Mouse (Mus musculus) lung, postnatal 10 days (tissue): ENCODE data around the gene Plpp3.

Experiments used
- DNase-seq: peaks from one replicate; pipeline ENCODE4 v3.0.0; 2021

The Plpp3 gene

DNA sequence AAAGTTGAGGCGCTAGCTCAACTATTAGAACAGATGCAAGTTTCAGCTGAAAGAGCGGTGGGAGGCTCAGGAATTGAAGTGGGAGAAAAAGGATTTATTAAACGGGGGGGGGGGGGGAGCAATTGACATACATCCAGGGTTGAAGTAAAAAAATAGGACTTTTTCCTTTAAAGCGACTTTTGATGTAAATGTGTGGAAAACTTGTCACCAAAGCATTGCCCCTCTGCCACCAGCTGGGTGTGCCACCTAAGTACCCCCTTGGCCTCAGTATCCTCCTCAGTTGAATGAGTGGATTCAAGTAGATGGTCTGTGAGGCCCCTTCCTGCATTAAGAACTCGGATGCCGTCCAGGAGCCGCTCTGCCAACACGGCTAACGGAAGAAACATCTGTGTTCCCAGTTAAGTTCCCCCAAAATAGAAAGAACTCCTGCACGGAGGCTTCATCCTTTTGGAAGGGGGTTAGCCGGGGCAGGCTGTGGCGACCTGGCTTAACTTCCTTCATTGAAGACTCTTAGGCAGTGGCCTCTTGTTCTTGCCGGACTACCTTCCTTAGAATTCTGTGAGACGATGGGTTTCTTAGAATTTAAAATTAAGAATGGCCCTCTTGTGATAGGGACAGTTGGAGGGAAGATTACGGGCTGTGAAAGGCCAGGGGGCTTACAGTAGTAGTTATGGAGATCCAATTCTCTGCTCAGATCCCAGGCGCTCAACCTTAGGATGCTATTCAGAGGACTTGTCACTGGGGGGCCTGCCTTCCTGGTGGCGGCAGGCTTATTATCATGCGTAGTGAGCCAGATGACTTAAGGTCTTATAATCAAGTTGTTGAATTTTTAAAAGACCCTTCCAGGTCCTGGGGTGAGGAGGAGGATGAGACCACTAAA is 1.7 kb downstream of the Plpp3 start:
- peak; percentile 56 for DNase-seq

DNA sequence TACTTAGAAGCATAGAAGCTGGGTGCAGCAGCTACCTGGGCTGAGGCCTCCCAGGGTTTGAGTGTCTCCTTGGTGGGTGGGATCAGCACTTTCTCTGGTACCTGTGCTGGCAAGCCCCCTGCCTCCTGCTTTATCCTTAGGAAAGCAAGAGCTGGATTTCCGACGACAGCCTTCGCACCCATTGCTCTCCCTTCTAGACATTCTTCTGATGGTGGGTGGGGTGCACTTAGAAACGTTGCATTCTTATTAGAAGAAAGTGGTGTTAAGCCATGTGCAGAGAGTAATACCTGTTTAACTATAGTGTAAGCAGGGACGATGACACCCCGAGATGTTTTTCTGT is 2.4 kb downstream of the Plpp3 start:
- DNase-seq = no peak

DNA sequence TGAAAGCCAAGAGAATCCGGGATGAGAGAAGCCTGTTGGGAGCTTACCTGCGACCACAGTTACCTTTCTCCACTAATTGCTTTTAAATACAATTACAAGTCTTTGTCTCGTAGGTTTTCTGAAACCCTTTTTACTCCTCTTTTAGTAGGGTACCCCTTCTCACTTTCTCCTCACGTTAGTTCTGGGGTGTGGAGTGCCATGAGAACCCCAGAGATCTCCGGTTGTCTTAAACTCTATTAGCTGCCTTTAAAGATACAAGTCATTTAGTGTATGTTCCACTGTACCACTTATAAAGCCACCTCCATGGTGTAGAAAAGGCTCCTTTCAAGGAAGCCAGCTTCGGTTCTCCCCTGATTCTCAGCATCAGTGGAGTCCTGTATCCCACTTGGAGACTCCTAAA is 3.3 kb downstream of the Plpp3 start:
- no peak for DNase-seq

DNA sequence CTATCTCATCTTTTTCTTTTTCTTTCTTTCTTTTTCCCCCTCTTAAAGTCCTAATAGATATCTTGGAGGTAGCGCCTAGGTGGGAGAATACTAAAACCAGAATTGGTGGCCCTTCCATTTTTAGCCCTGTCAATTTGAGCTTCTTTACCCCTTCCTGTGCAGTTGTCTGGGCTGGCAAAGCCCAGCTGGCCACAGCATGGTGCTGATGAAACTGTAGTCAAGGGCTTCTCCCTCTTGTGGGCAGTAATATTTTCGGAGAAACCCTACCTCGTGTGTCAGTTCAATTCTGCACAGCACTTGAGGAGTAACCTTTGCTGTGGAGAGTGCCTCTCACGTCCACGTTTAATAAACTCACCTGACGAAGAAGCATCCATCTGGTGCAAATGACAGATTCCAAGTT is 4.9 kb downstream of the Plpp3 start:
- DNase-seq = no peak

DNA sequence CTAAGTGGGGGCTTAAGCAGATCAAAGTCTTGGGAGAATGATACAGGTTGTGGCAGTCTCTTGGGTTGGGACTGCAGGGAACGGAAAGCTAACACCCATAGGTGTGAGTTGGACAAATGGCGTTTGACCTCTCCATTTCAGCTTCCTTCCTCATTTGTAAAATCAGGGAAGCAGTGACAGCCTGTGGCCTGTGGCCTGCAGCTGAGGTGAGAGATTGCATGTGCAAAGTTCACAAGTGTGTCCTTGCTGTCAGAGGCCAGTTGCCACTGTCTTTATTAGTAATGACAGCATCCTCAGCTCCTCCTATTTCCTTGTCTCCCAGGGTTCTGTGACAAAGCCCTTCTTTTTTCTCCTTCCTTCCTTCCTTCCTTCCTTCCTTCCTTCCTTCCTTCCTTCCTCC is 5.5 kb downstream of the Plpp3 start:
- no peak for DNase-seq

DNA sequence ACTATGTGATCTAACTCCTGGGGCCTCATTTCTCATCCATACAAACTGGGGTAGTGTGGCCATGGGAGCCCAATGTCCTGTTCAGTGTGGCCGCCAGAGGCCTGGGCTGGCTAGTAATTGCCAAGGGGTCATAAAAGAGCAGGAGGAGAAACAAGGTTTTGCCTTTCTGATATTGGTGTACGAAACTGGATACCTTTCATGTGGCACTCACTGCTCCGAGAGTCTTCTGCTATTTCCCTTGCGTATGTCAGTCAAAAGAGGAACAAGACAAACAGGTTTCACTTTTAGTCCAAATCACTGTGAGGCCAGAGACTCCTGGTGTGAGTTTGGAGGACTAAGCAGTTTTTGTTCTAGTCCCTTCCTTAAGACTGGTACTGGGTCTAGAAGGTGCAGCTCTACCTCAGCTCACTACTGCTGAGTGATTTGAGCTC is 6.8 kb downstream of the Plpp3 start:
- no peak for DNase-seq

DNA sequence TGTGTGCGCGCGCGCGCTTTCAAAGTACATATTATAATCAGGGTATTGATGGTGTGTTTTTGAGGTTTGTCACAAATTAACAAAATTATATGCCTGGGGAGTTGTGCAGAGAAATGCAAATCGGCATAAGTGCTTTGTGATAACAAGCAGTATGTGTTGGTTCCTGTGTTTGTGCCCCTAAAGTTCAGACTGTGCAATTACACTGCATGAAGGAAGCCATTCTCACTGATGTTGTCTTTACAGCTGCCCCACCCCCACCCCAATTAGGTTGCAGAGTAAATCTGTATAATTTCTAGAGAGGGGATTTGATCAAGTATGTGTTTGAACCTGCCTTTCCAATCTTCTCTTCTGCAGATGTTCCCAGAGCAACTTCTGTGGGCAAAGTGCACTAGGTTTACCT is 7.8 kb downstream of the Plpp3 start:
- DNase-seq = no peak

DNA sequence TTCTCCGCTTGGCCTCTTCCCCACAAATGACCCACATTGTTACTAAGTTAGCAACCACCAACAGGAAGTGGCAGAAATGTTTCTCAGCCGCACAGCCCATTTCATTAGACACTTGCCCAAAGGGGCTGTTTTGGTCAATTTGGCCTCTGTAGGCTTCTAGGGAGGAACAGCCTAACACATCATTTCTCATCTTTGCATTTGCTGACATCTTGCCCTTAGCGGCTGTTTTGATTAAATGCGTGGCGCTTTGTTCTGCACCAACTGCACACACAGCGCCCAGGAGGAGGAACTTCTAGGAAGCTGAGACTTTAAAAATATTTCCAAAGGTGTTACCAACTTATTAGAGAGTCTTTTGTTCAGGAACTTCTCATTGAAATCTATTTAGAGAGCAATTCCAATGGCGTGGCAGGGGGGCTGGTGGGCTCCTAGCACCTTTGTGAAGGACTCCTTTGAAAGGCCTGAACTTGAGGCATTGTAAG is 12.0 kb downstream of the Plpp3 start:
- DNase-seq = peak; percentile 40

DNA sequence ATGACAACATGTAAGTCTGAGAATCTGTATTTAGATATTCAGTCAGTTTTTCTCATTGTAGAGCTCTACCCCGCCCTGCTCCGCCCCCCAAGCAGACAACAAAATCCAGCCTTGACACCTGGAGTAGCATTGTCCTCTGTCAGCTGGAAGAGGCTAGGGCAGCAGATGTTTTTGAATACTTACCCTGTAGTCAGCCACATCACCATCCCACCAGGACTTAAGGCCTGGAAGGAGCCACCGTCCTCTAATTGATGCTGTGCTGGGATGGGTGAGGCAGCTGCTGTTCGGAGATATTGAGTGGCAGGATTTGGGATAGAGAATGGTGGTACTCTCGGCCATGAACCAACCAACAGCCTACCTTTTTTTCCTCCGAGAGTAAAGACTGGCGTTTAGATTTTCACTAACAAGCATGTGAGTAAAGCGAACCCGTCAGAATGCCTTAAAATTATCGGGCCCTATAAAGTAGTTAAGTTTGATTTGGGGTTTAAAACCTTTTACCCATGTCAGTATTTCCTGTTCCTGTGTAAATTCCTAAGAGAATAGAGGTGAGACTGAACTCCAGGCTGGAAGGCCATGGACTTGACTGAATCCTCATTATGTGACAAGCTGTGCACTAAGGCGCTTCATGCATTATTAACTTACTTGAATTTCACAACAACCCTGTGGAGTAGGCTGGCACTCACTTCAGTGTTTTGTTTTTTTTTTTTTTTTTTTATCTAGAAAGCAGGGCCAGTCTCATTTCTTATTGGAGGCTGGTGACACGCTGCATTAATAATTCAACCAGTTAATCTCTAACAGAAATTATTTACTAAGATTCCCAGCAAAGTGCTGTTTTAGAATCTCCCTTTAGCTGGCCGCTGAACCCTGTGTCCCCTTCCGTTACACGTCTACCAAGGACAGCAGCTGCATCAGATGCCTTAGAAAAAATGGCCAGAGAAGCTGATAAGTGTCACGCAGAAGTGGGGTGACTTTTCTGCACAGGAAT is 13.0 kb downstream of the Plpp3 start:
- no peak for DNase-seq

DNA sequence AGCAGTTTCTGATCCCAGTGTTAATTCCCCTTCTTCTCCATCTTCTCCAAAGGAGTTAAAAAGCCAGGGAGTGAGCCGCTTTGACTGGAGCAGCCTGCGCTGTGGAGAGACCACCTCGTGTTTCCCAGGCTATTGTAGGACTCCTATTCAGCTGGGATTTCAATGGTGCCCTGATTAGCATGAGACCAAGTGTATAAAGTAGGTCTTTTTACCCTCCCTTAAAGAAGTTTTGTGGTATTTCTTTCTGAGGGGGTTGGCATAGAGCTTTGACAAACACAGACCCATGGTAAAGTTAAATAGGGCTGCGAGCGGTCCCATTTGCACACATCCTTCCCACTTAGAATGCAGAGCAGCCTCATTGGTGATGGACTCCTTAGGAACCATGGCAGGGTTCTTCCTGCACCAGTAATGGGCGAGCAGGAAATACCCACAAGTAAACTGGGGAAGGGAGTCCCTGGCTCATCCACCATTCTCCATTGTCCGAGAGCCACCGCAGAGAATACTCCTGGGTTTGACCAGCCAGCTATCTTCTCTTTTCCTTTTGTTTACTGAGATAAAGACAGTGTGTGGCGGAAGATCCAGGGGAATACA is 13.8 kb downstream of the Plpp3 start:
- DNase-seq = no peak

DNA sequence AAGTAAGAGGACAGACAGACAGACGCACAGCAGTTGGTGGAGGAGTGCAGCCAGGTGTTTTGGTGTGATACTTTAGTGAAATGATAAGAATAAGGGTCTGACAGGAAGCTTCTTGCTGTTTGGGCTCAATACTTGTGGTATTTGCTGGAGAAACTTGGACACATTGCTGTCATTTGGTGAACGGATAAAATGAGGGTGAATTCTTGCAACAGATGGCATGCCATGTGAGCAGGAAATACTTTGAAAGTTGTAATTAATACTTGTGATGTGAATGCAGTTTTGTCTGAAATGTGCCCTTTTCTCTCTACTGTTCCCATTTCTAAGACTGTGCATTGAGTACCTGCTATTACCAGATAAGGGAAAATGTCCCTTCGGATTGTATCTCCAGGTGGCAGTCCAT is 14.3 kb downstream of the Plpp3 start:
- DNase-seq = no peak

DNA sequence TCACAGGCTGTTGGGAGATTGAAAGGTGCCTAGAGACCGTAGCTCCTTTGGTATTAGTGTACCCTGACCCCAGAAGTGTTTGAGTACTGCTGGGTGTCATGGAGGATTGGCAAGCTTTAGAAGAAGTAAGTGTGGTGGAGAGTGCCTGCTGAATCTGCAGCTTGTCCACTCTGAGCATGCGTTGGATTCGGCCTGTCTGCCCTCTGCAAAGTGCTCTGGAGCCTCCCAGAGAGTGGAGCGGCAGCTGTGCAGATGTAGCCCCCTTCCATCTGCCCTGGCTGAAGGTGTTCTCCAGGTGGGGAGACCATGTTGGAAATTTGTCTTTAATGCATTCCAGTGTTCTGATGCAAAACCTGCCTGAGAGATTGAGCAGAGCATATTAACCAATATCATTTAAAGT is 17.6 kb downstream of the Plpp3 start:
- no peak for DNase-seq

DNA sequence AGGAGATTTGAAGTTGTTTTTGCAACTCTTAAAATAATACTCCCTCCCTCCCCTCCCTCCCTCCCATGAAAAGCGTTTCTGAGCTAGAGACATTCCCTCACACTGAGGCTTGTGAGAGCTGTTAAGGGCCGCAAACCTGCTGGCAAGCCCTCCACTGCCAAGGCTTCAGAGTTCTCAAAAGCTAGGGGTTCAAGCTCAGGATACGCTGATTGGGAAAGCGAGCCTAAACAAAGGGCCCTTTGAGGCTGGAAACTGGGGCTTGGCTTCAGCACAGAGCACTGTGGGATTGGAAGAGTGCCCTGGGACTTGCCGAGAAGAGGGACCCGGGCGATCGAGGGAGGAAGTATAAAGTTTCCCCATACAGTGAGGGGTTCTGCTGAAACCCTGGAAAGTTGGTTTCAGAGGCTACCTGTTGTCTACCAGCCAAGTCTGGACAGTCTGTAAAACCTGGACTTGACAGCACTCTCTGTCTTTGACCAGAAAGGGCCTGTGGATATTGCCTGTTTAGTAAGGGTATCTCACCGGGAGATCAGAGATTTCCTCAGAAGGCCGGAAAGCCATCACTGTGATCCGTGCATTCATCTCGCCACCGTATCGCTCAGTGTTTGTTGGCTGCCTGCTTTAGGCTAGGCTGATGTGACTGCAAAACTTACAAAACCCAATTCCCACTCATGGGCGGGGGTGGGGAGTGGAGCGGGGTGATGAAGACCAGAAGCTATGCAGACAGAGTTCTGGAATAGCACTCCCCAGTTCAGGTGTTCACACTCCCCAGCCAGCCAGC is 18.3 kb downstream of the Plpp3 start:
- peak; percentile 24 for DNase-seq

DNA sequence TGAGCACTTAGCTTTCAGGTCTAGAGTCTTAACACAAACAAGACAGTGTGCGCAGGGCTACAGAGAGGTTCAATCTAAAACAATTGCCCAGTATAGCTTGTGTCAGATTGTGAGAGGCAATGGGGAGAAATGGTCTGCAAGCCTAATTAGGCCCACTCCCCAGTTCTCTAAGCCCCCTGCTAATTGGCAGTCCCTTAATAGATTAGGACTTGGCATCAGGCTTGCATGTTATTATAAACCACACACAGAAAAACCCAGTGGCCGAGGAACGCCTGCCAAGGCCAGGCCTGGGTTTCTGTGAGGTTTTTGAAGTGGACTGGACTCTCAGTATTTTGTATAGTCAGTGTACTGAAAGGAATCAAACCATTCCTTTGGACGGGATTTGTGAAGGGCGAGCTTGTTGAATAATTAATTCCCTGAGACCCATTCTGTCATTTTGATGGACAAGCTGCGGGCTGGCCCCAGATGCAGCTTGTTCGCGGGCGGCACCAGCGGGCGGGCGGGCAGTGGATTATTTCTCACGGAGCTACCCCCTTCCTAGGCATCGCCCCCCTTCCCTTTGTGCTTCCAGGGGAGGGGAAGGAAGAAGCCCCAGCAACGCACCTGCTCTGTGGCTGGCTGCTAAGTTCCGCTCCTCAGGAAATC is 24.0 kb downstream of the Plpp3 start:
- no peak for DNase-seq

DNA sequence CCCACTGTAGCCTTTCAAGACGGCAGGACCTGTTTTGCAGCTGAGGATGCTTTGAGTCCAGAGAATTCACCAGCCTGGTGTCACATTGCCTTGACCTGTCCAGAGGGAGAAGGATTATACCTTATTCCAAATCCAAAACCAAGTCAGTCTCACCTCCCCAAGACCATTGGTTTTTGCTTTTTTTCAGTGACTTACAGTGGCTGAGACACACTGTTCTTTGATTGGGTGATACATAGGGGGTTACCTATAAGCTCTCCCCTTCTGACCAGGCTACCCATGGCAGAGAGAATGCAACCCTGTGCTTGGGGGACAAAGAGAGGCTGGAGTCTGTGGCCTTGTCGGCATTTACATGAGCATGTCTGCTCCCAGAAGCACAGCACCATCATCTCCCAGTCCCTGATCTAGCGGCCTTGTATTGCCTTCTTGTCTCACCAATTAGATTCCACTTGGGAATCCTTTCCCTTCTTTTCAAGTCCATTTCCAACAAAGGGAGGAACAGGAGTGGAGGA is 24.6 kb downstream of the Plpp3 start:
- DNase-seq = no peak

DNA sequence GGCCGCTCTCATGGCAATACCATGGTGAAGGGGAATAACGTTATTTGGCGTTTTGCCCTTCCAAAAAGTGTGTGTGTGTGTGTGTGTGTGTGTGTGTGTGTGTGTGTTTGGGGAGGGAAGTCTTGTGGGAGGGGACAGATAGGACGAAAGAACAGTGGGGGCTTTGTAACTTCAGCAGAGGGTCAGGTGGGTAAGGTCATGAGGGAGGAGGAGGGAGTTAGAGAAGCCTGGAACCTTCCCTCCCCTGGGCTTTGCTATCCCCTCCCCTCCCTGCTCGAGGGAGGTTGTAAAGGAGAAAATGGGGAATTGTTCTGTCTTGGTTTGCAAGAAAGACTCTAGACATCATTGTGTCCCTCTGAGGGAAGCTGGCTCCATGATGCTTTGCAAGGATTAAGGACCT is 25.1 kb downstream of the Plpp3 start:
- no peak for DNase-seq

DNA sequence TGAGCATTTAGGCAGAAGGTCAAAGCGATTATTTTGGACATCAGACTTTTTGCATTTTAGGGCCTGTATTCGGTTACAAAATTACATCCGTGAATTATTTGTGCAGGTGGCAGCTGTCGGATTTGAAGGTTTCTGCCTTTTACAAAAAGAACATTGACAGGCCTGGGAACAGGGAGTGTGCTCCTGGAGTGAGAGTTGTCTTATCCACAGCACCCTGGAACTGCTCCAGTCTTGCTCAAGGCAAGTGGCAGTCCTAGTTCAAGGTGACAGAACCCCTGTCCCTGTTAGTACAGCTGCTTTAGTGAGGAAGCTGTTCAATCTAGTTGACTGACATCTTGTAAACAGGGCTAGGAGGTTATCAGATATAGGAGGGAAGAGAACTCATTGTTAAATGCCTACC is 27.3 kb downstream of the Plpp3 start:
- no peak for DNase-seq

DNA sequence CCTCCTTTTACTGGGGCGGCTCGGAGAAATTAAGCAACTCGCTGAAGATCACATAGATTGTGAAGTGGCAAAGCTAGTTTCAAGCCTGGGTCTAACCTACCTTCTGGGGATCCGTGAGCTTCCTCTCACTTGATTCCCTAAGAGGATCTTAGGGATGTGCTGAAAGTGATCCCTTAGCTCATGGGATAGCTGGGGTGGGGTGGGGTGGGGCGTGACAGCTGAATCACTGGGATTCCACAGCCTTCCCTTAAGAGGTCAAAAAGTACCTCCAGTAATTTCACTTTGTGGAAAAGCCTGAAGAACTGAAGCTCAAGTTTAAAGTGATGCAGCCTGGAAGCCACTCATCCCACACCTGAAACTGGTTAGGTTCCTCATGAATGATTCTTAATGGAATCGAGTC is 27.8 kb downstream of the Plpp3 start:
- DNase-seq = no peak

DNA sequence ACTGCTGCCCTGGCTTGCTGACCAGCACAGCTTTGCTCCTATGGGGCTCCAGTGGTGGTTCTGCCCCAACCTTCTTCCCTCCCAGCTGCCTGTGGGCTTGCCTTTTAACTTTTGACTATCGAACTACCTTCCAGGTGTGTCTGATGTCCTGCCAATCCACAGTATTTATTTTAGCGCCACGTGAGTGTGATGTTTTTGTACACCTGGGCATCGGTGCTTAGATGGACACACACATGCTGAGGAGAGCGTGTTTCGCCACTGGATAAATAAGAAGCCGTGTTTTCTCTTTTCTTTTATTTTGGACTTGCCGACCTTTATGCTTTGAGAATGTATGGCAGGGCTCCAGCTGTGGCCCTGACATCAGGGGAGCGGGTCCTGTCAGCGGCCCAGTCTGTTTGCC is 29.5 kb downstream of the Plpp3 start:
- DNase-seq = no peak

DNA sequence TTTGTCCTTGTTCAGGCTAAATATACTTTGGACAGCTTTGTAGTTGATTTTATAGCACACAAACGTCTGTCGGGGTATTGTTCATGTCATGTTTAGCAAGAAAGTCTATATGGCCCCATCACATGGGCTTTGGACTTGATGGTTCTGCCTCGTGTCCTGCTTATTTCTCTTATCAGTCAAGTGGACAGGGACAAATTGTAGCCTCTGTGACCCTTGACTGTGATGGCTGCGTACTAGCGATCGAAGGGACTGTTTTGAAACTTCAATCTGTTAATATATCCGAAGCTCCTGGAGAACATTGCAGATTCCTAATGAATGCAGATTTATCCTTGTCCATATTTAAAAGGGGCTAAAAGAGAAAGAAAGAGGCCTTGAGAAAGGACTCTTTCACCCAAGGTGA is 30.7 kb downstream of the Plpp3 start:
- no peak for DNase-seq

DNA sequence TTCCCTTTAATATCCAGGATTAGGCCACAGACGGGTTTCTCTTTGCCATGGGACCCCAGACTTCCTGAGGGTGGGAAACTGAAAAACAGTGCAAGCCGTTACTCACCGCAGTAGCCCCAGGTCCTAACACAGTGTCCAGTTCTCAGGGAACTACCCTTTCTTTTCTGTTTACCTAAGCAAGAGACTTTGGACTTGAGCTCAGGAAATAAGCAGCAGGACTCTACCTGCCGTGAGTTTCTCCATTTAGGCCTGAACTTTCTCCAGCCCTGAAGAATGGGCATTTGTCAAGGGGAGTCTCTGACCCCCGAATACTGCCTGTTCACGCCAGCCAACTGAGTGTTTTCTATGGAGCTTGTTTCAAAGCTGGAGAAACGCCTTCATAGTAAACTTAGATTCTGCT is 31.7 kb downstream of the Plpp3 start:
- no peak for DNase-seq

DNA sequence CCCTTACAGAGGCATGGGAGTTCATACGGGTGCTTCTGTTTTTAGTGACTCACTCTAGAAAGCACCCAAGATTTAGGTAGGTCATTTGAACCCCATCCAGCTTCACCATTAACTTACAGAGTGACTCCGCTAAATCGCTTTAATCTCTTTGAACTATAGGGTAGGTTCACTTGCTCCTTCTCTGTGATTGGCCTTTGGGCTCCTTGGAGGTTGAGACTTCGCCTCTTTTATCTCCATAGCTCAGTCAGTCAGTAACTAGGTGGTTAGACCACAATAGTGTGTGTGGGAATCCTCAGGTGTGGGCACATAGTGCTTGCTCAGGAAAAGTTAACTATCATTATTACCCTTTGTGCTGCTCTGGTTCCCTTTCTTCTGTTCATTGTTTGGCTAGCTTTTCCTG is 33.7 kb downstream of the Plpp3 start:
- DNase-seq = no peak
